Mouse (Mus musculus) G1E (cell line): ENCODE measurements around the gene Cop1. TPM values are rescaled to one million over a fixed set of nuclear protein-coding genes. Genes with fewer than 3 reads are reported as not detected.

Source experiments
- ATAC-seq: 2 replicates; pipeline ENCODE4 v1.8.0; 2016; ENCODE audit warnings: mild to moderate bottlenecking; ENCODE audit not compliant: insufficient number of reproducible peaks, poor library complexity, low FRiP score, severe bottlenecking; ENCODE audit errors: extremely low read depth
- DNase-seq: peaks from one replicate; pipeline ENCODE4 v3.0.0; 2012; ENCODE audit warnings: low spot score
- H3K27me3 ChIP-seq: 2 replicates; pipeline ENCODE4 v1.6.1; 2012; ENCODE audit warnings: mild to moderate bottlenecking, low read length, inconsistent platforms; ENCODE audit not compliant: insufficient read depth
- H3K36me3 ChIP-seq: replicated peaks from 2 replicates; pipeline ENCODE3; 2012; ENCODE audit warnings: mild to moderate bottlenecking, inconsistent platforms
- H3K4me1 ChIP-seq: 2 replicates; pipeline ENCODE4 v1.6.1; 2012; ENCODE audit warnings: low read depth, low read length, inconsistent platforms, mixed read lengths; ENCODE audit not compliant: insufficient read depth
- H3K4me3 ChIP-seq: 2 replicates; pipeline ENCODE4 v1.5.1; 2012; ENCODE audit warnings: low read depth, mild to moderate bottlenecking, inconsistent platforms, low read length, moderate library complexity, mixed read lengths
- H3K9me3 ChIP-seq: replicated peaks from 2 replicates; pipeline ENCODE4 v1.6.1; 2012; ENCODE audit warnings: inconsistent platforms
- CTCF ChIP-seq: IDR thresholded peaks from 2 replicates; pipeline ENCODE4 v1.5.1; 2012; ENCODE audit warnings: low read depth, low read length, inconsistent platforms, mixed read lengths
- GATA1 ChIP-seq: IDR thresholded peaks from 2 replicates; pipeline ENCODE4 v1.6.1; 2012; ENCODE audit warnings: borderline replicate concordance, low read length, inconsistent platforms, mixed read lengths
- GATA2 ChIP-seq: IDR thresholded peaks from 2 replicates; pipeline ENCODE4 v1.6.1; 2012; ENCODE audit warnings: low read depth, low read length, inconsistent platforms, borderline replicate concordance
- POLR2AphosphoS5 ChIP-seq: IDR thresholded peaks from 2 replicates; pipeline ENCODE4 v1.6.1; 2012; ENCODE audit warnings: low read depth, low read length, inconsistent platforms; ENCODE audit not compliant: insufficient replicate concordance
- TAL1 ChIP-seq: conservative IDR thresholded peaks from 2 replicates; pipeline ENCODE4 v1.6.1; 2012; ENCODE audit warnings: low read depth, low read length, inconsistent platforms, mixed read lengths
- polyA plus RNA-seq: library from polyadenylated mRNA; stranded (reverse); fragments of >175 nt; gene quantifications from 2 replicates; pipeline ENCODE4 v1.2.3, GENCODE M21; 2012
- total RNA-seq, 2 experiments: library from RNA; stranded (forward) in 1 of 2; stranded (reverse) in 1 of 2; fragments of 200-1000 nt in 1 of 2; fragments of >200 nt in 1 of 2; fragmentation: Nextera tagmentation in 1 of 2; gene quantifications; 2 replicates each; pipeline ENCODE4 v1.2.3; 2014 to 2017

The Cop1 gene
- total and polyA plus RNA-seq, 3 experiments, result 38.1 to 160 (median 121) TPM

DNA sequence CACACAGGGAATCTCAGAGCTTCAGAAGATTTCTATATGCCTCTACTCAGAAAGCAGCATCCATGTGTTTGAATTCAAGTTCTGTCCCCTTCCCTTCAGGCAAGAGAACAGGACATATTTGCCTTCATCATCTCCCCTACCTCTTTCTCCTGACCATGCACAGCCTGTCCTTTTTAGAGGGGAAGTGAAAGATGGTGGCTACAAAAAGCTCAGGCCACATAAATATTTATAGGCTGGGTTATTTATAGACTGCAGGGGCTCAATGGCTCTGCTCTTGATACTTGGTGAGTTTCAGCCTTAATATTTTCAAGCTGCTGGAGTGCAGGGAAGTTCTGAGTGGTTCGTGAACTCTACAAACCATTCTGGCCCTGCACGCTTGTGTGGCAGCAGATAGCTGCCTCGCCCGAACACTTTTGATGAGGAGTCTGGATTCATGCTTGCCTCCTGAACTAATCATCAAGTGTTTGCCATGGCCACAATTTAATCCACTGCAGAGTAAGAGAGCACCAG, 139.8 kb downstream of the Cop1 start:
- H3K4me1 ChIP-seq, result no peaks in the 10 kb centered on the region
- ATAC-seq (no peak), DNase-seq (no peak)
- H3K36me3 ChIP-seq, result no peaks in the 10 kb centered on the region
- H3K4me3 ChIP-seq, result no peak overlapping the region
- TF ChIP-seq POLR2AphosphoS5 (no peak), CTCF (no peak), GATA2 (no peak), GATA1 (no peak), TAL1 (no peak)
- no peaks in the 10 kb centered on the region for H3K27me3 ChIP-seq
- no peaks in the 10 kb centered on the region for H3K9me3 ChIP-seq

DNA sequence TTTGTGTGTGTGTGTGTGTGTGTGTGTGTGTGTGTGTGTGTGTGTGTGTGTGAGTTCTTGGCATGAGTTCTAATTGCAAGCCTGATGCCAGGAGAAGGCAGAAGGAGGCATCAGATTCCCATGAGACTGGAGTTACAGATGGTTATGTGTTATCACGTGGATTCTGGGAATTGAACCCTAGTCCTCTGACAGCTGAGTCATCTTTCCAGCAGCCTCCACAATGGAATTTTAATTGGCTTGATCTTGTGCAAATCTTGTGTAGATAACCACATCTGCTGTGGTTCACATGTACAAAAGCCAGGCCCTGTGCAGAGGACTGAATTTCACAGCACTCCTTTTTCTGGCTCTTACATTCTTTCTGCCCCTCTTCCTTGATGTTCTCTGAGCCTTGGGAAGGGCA, 150.1 kb downstream of the Cop1 start:
- Histone ChIP-seq H3K9me3 (no peaks in the 10 kb centered on the region), H3K4me3 (no peak overlapping the region), H3K4me1 (no peaks in the 10 kb centered on the region), H3K27me3 (no peaks in the 10 kb centered on the region), H3K36me3 (no peaks in the 10 kb centered on the region)
- ATAC-seq, result no peak
- no peak for TF ChIP-seq GATA1
- no peak for TF ChIP-seq TAL1
- no peak for TF ChIP-seq POLR2AphosphoS5
- no peak for TF ChIP-seq GATA2
- no peak for TF ChIP-seq CTCF
- no peak for DNase-seq

DNA sequence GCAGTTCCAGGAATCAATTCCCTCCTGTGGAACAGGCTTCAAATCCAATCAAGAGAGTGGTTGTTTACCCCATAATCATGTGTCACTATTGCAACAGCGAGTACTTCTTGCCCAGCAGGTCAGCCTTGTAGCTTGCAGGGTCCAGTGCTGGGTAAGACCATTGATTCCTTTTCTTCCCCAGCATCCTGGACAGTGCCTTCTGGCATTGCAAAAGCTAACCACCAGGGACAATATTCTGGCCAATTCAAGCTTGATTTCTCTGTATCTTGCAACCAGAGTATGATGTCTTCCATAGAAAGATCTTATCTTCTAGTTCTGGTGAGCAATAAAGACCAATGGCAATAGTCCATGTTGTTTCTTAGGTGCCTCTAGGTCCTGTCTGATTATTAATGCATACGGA, 150.8 kb downstream of the Cop1 start:
- Histone ChIP-seq H3K4me3 (no peak overlapping the region), H3K9me3 (no peaks in the 10 kb centered on the region)
- ATAC-seq, result no peak

DNA sequence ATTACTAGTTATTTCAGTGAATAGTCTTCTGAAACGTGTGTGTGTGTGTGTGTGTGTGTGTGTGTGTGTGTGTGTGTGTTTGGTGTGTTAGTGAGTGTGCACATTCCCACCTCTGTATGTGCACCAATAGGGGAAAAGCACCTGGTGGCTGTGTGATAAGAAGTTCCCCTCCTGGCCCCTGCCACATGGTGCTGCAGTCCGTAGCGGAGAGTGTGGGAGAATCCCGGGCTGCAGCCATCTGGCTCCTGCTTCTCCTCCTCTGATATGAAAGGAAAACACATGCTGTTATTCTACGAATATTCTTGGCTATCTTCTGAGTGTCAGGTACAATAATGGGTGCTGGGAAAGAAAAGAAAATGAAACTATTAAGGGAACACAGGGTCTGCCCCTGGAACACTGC, 154.3 kb downstream of the Cop1 start:
- Histone ChIP-seq H3K4me1 (no peaks in the 10 kb centered on the region), H3K27me3 (peaks cover 8% of the 10 kb centered on the region), H3K36me3 (no peaks in the 10 kb centered on the region), H3K9me3 (no peaks in the 10 kb centered on the region), H3K4me3 (no peak overlapping the region)
- no peak for TF ChIP-seq CTCF
- TF ChIP-seq GATA1, result no peak
- TF ChIP-seq POLR2AphosphoS5, result no peak
- no peak for TF ChIP-seq GATA2
- no peak for TF ChIP-seq TAL1
- ATAC-seq (no peak), DNase-seq (no peak)

More for the DNA sequence above, 150.8 kb downstream of the Cop1 start:
- Histone ChIP-seq H3K27me3 (no peaks in the 10 kb centered on the region), H3K4me1 (no peaks in the 10 kb centered on the region), H3K36me3 (no peaks in the 10 kb centered on the region)
- DNase-seq, result no peak
- TF ChIP-seq CTCF (no peak), GATA2 (no peak), TAL1 (no peak), GATA1 (no peak), POLR2AphosphoS5 (no peak)

DNA sequence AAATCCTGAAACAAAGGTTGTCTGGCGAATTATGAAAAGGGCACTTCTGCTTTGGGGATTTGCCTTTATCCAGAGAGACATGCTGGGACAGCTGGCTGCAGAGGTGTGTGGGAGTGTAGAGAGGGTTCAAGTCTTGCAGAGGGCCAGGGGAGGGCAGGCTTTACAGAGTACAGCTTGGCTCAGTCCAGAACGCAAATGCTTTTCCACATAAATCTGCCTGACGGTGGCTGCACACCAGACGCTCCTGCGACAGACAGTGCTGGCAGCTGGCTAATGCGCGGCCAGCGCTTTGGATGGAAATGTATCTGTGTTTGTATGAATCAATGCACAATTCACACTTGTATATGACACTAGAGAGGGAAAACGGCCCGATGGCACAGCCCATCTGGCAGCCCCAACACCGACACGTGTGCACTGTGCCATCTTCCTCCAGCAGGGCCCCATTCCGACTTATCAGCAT, 156.5 kb downstream of the Cop1 start:
- no peaks in the 10 kb centered on the region for H3K9me3 ChIP-seq
- H3K4me1 ChIP-seq, result no peaks in the 10 kb centered on the region
- ATAC-seq, result no peak
- no peak for DNase-seq
- TF ChIP-seq CTCF, result no peak
- TF ChIP-seq GATA1, result no peak
- no peak for TF ChIP-seq TAL1
- TF ChIP-seq POLR2AphosphoS5, result no peak
- TF ChIP-seq GATA2, result no peak
- H3K27me3 ChIP-seq, result peaks cover 21% of the 10 kb centered on the region
- no peak overlapping the region for H3K4me3 ChIP-seq
- H3K36me3 ChIP-seq, result no peaks in the 10 kb centered on the region

DNA sequence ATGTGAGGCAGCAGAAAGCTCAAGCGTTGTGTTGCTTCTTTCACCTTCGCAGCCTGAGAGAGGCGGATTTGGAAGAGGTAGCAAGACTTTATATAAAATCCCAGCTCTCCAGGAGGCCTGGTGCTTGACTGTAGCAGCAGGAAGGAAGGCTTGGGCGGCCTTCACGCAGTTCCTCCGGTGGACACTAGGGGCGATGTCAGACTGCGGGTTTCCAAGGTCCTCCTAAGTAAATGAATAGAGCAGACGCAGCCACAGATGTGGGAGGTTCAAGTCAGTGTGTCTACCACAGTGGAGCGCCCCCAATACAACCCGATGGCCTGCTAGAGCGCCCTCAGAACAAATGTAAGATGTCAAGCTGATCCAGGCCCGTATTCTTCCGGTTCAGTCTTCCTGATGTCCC, 157.9 kb downstream of the Cop1 start:
- DNase-seq, result peak; percentile 19
- no peaks in the 10 kb centered on the region for H3K9me3 ChIP-seq
- ATAC-seq, result peak; percentile 51
- TF ChIP-seq TAL1 (no peak), CTCF (peak; percentile 68)
- no peak overlapping the region for H3K4me3 ChIP-seq
- H3K27me3 ChIP-seq, result peaks cover 24% of the 10 kb centered on the region
- no peaks in the 10 kb centered on the region for H3K36me3 ChIP-seq
- no peaks in the 10 kb centered on the region for H3K4me1 ChIP-seq
